Mouse (Mus musculus): ENCODE measurements around the gene Actr6. TPM values are rescaled to one million over a fixed set of nuclear protein-coding genes. Genes with fewer than 3 reads are reported as not detected.
"Not testable (repeated sequence)": the region's sequence is repeated elsewhere in the genome, so short reads cannot be mapped to it uniquely, and the experiment has no call there.

Actr6 gene
- polyA plus RNA-seq, 2 experiments from 2014 or later, result 35.5 to 51.3 TPM

- ATAC-seq, result no peak
These were observed 5.8 kb upstream of the Actr6 start for GRCm38 (mm10) chr10:89737887-89738286.

- no peak for ATAC-seq
These were observed 5.0 kb upstream of the Actr6 start for GRCm38 (mm10) chr10:89737092-89737491.

GRCm38 (mm10) chr10:89731341-89731740, 754 bp downstream of the Actr6 start:
- ATAC-seq, result no peak

GRCm38 (mm10) chr10:89730386-89730785, 1.7 kb downstream of the Actr6 start:
- ATAC-seq, result no peak

- ATAC-seq, result no peak
These were observed 9.6 kb downstream of the Actr6 start for GRCm38 (mm10) chr10:89722247-89723195.

- no peak for ATAC-seq
These were observed 11.3 kb downstream of the Actr6 start for GRCm38 (mm10) chr10:89720796-89721195.

GRCm38 (mm10) chr10:89720252-89720651, 11.8 kb downstream of the Actr6 start:
- no peak for ATAC-seq

GRCm38 (mm10) chr10:89714910-89715309, 17.2 kb downstream of the Actr6 start:
- no peak for ATAC-seq

- ATAC-seq, result peak; percentile 20
These were observed 23.4 kb downstream of the Actr6 start for GRCm38 (mm10) chr10:89708720-89709119.

- ATAC-seq, result no peak
These were observed 24.7 kb downstream of the Actr6 start for GRCm38 (mm10) chr10:89707397-89707796.

GRCm38 (mm10) chr10:89703042-89703441, 29.1 kb downstream of the Actr6 start:
- peak; percentile 97 for ATAC-seq

- ATAC-seq, result no peak
These were observed 34.1 kb downstream of the Actr6 start for GRCm38 (mm10) chr10:89697956-89698355.

- ATAC-seq, result not testable (repeated sequence)
These were observed 35.8 kb downstream of the Actr6 start for GRCm38 (mm10) chr10:89696270-89696669.

GRCm38 (mm10) chr10:89695194-89695911, 36.7 kb downstream of the Actr6 start:
- no peak for ATAC-seq

GRCm38 (mm10) chr10:89690021-89690420, 42.1 kb downstream of the Actr6 start:
- ATAC-seq, result no peak

GRCm38 (mm10) chr10:89687455-89687854, 44.6 kb downstream of the Actr6 start:
- ATAC-seq, result no peak

GRCm38 (mm10) chr10:89686139-89686808, 45.8 kb downstream of the Actr6 start, which contains the start of gene Scyl2:
Gene Scyl2 (minus strand): TSS chr10:89686285.
- peak; percentile 97 for ATAC-seq

GRCm38 (mm10) chr10:89685391-89686138, 46.5 kb downstream of the Actr6 start:
- peak; percentile 38 for ATAC-seq

GRCm38 (mm10) chr10:89682961-89683360, 49.1 kb downstream of the Actr6 start:
- no peak for ATAC-seq

GRCm38 (mm10) chr10:89682157-89682556, 49.9 kb downstream of the Actr6 start:
- ATAC-seq, result no peak

- no peak for ATAC-seq
These were observed 50.4 kb downstream of the Actr6 start for GRCm38 (mm10) chr10:89681706-89682105.

- ATAC-seq, result no peak
These were observed 51.6 kb downstream of the Actr6 start for GRCm38 (mm10) chr10:89680517-89680916.

Measured in CD4-positive, CD25-positive, alpha-beta regulatory T cell, adult 4 months (primary cell).